Mouse (Mus musculus) kidney, adult 9 months (tissue): Measurements from ENCODE around the gene Slco2a1.

Experiments used
- DNase-seq: peaks from one replicate; pipeline ENCODE4 v3.0.0; 2022

Gene Slco2a1

GRCm38 (mm10) chr9:102988462-102988861, at the start of gene Slco2a1:
Slco2a1 (plus strand) TSS chr9:102988712.
- DNase-seq: peak; percentile 92

GRCm38 (mm10) chr9:102942221-102942620, 46.3 kb upstream of the Slco2a1 start:
- no peak for DNase-seq

- DNase-seq: no peak
Observed at GRCm38 (mm10) chr9:102944891-102945290, 43.6 kb upstream of the Slco2a1 start.

GRCm38 (mm10) chr9:102946469-102947015, 42.0 kb upstream of the Slco2a1 start:
- DNase-seq: no peak

GRCm38 (mm10) chr9:102948706-102949105, 39.8 kb upstream of the Slco2a1 start:
- no peak for DNase-seq

- DNase-seq: no peak
Observed at GRCm38 (mm10) chr9:102951091-102951994, 37.2 kb upstream of the Slco2a1 start.

GRCm38 (mm10) chr9:102955866-102956265, 32.6 kb upstream of the Slco2a1 start:
- no peak for DNase-seq

- no peak for DNase-seq
Observed at GRCm38 (mm10) chr9:102958703-102959102, 29.8 kb upstream of the Slco2a1 start.

- DNase-seq: no peak
Observed at GRCm38 (mm10) chr9:102961356-102962092, 27.0 kb upstream of the Slco2a1 start.

GRCm38 (mm10) chr9:102962093-102962788, 26.3 kb upstream of the Slco2a1 start:
- no peak for DNase-seq

GRCm38 (mm10) chr9:102963321-102963720, 25.2 kb upstream of the Slco2a1 start:
- no peak for DNase-seq

GRCm38 (mm10) chr9:102964644-102965043, 23.9 kb upstream of the Slco2a1 start:
- no peak for DNase-seq

- DNase-seq: no peak
Observed at GRCm38 (mm10) chr9:102972393-102973050, 16.0 kb upstream of the Slco2a1 start.

GRCm38 (mm10) chr9:102975887-102976286, 12.6 kb upstream of the Slco2a1 start:
- no peak for DNase-seq

GRCm38 (mm10) chr9:102977090-102977489, 11.4 kb upstream of the Slco2a1 start:
- DNase-seq: no peak

GRCm38 (mm10) chr9:102977791-102978492, 10.6 kb upstream of the Slco2a1 start:
- peak; percentile 59 for DNase-seq

- DNase-seq: no peak
Observed at GRCm38 (mm10) chr9:102979011-102979700, 9.4 kb upstream of the Slco2a1 start.

GRCm38 (mm10) chr9:102979956-102980355, 8.6 kb upstream of the Slco2a1 start:
- DNase-seq: peak; percentile 40

- no peak for DNase-seq
Observed at GRCm38 (mm10) chr9:102980420-102980819, 8.1 kb upstream of the Slco2a1 start.

GRCm38 (mm10) chr9:102981791-102982190, 6.7 kb upstream of the Slco2a1 start:
- peak; percentile 30 for DNase-seq

- DNase-seq: no peak
Observed at GRCm38 (mm10) chr9:102982376-102982775, 6.1 kb upstream of the Slco2a1 start.
